Mouse (Mus musculus): ENCODE measurements at regions not wholly inside any gene's neighbourhood (a gene's known extent, or its start where the extent isn't known, plus 50 kb on each side); places are given as distances from the start of the nearest gene placed in this dataset.

GRCm38 (mm10) chr15:88372039-88372438 is 228.1 kb upstream of the Zdhhc25 start:
- DNase-seq (ENCODE audit: low read depth in 1 of 2, low spot score in 2 of 2) = no peak
- no peak for TF ChIP-seq CTCF (IDR thresholded peaks at IDR 0.05; ENCODE audit: extremely low read depth, insufficient read depth, insufficient read length, insufficient replicate concordance)
- no peak for TF ChIP-seq POLR2A (IDR thresholded peaks at IDR 0.05; ENCODE audit: low read depth, low read length)
- H3K36me3 ChIP-seq (ENCODE audit: control insufficient read depth, insufficient read depth, low read length) = no peaks in the 10 kb centered on the region
- no peaks in the 10 kb centered on the region for H3K4me1 ChIP-seq (ENCODE audit: control insufficient read depth, insufficient read depth, insufficient read length)
- 77% methylated on average over 8 of the region's 8 CpGs for WGBS
- H3K27ac ChIP-seq (ENCODE audit: insufficient read depth, low read length) = no peak overlapping the region
- no peaks in the 10 kb centered on the region for H3K27me3 ChIP-seq (ENCODE audit: control insufficient read depth, insufficient read depth, low read length)
- no peak overlapping the region for H3K4me3 ChIP-seq (ENCODE audit: extremely low read depth, insufficient read depth, insufficient read length)

- DNase-seq (ENCODE audit: low read depth in 1 of 2, low spot score in 2 of 2) = no peak
- H3K36me3 ChIP-seq (ENCODE audit: control insufficient read depth, insufficient read depth, low read length) = no peaks in the 10 kb centered on the region
- no peaks in the 10 kb centered on the region for H3K27me3 ChIP-seq (ENCODE audit: control insufficient read depth, insufficient read depth, low read length)
- no peak for TF ChIP-seq CTCF (IDR thresholded peaks at IDR 0.05; ENCODE audit: extremely low read depth, insufficient read depth, insufficient read length, insufficient replicate concordance)
- TF ChIP-seq POLR2A (IDR thresholded peaks at IDR 0.05; ENCODE audit: low read depth, low read length) = no peak
- WGBS = 62% methylated on average over 6 of the region's 6 CpGs
- no peaks in the 10 kb centered on the region for H3K4me1 ChIP-seq (ENCODE audit: control insufficient read depth, insufficient read depth, insufficient read length)
- no peak overlapping the region for H3K27ac ChIP-seq (ENCODE audit: insufficient read depth, low read length)
- H3K4me3 ChIP-seq (ENCODE audit: extremely low read depth, insufficient read depth, insufficient read length) = no peak overlapping the region
Observed at GRCm38 (mm10) chr15:88373923-88374322, 226.2 kb upstream of the Zdhhc25 start.

GRCm38 (mm10) chr15:88379342-88379741 is 220.8 kb upstream of the Zdhhc25 start:
- no peaks in the 10 kb centered on the region for H3K27me3 ChIP-seq (ENCODE audit: control insufficient read depth, insufficient read depth, low read length)
- DNase-seq (ENCODE audit: low read depth in 1 of 2, low spot score in 2 of 2) = no peak
- no peak for TF ChIP-seq CTCF (IDR thresholded peaks at IDR 0.05; ENCODE audit: extremely low read depth, insufficient read depth, insufficient read length, insufficient replicate concordance)
- TF ChIP-seq POLR2A (IDR thresholded peaks at IDR 0.05; ENCODE audit: low read depth, low read length) = no peak
- H3K4me3 ChIP-seq (ENCODE audit: extremely low read depth, insufficient read depth, insufficient read length) = no peak overlapping the region
- H3K36me3 ChIP-seq (ENCODE audit: control insufficient read depth, insufficient read depth, low read length) = no peaks in the 10 kb centered on the region
- no peak overlapping the region for H3K27ac ChIP-seq (ENCODE audit: insufficient read depth, low read length)
- no peaks in the 10 kb centered on the region for H3K4me1 ChIP-seq (ENCODE audit: control insufficient read depth, insufficient read depth, insufficient read length)
- 69% methylated on average over 7 of the region's 7 CpGs for WGBS

- TF ChIP-seq CTCF (IDR thresholded peaks at IDR 0.05; ENCODE audit: extremely low read depth, insufficient read depth, insufficient read length, insufficient replicate concordance) (no peak), POLR2A (IDR thresholded peaks at IDR 0.05; ENCODE audit: low read depth, low read length) (no peak)
- no peaks in the 10 kb centered on the region for H3K27me3 ChIP-seq (ENCODE audit: control insufficient read depth, insufficient read depth, low read length)
- H3K36me3 ChIP-seq (ENCODE audit: control insufficient read depth, insufficient read depth, low read length) = no peaks in the 10 kb centered on the region
- no peak overlapping the region for H3K27ac ChIP-seq (ENCODE audit: insufficient read depth, low read length)
- 21% methylated on average over 6 of the region's 6 CpGs for WGBS
- no peaks in the 10 kb centered on the region for H3K4me1 ChIP-seq (ENCODE audit: control insufficient read depth, insufficient read depth, insufficient read length)
- no peak for DNase-seq (ENCODE audit: low read depth in 1 of 2, low spot score in 2 of 2)
- no peak overlapping the region for H3K4me3 ChIP-seq (ENCODE audit: extremely low read depth, insufficient read depth, insufficient read length)
Observed at GRCm38 (mm10) chr15:88379951-88380623, 220.0 kb upstream of the Zdhhc25 start.

GRCm38 (mm10) chr15:88381419-88381818 is 218.7 kb upstream of the Zdhhc25 start:
- Histone ChIP-seq H3K27me3 (ENCODE audit: control insufficient read depth, insufficient read depth, low read length) (no peaks in the 10 kb centered on the region), H3K27ac (ENCODE audit: insufficient read depth, low read length) (no peak overlapping the region), H3K4me1 (ENCODE audit: control insufficient read depth, insufficient read depth, insufficient read length) (no peaks in the 10 kb centered on the region), H3K36me3 (ENCODE audit: control insufficient read depth, insufficient read depth, low read length) (no peaks in the 10 kb centered on the region), H3K4me3 (ENCODE audit: extremely low read depth, insufficient read depth, insufficient read length) (no peak overlapping the region)
- WGBS = 47% methylated on average over 10 of the region's 10 CpGs
- DNase-seq (ENCODE audit: low read depth in 1 of 2, low spot score in 2 of 2) = no peak
- TF ChIP-seq POLR2A (IDR thresholded peaks at IDR 0.05; ENCODE audit: low read depth, low read length) (no peak), CTCF (IDR thresholded peaks at IDR 0.05; ENCODE audit: extremely low read depth, insufficient read depth, insufficient read length, insufficient replicate concordance) (no peak)

GRCm38 (mm10) chr15:88385943-88386342 is 214.2 kb upstream of the Zdhhc25 start:
- Histone ChIP-seq H3K4me3 (ENCODE audit: extremely low read depth, insufficient read depth, insufficient read length) (no peak overlapping the region), H3K27ac (ENCODE audit: insufficient read depth, low read length) (no peak overlapping the region), H3K27me3 (ENCODE audit: control insufficient read depth, insufficient read depth, low read length) (no peaks in the 10 kb centered on the region), H3K36me3 (ENCODE audit: control insufficient read depth, insufficient read depth, low read length) (no peaks in the 10 kb centered on the region), H3K4me1 (ENCODE audit: control insufficient read depth, insufficient read depth, insufficient read length) (no peaks in the 10 kb centered on the region)
- TF ChIP-seq POLR2A (IDR thresholded peaks at IDR 0.05; ENCODE audit: low read depth, low read length) = no peak
- no peak for TF ChIP-seq CTCF (IDR thresholded peaks at IDR 0.05; ENCODE audit: extremely low read depth, insufficient read depth, insufficient read length, insufficient replicate concordance)
- no peak for DNase-seq (ENCODE audit: low read depth in 1 of 2, low spot score in 2 of 2)
- 77% methylated on average over 2 of the region's 2 CpGs for WGBS

GRCm38 (mm10) chr15:88386711-88387110 is 213.4 kb upstream of the Zdhhc25 start:
- TF ChIP-seq CTCF (IDR thresholded peaks at IDR 0.05; ENCODE audit: extremely low read depth, insufficient read depth, insufficient read length, insufficient replicate concordance) (no peak), POLR2A (IDR thresholded peaks at IDR 0.05; ENCODE audit: low read depth, low read length) (no peak)
- WGBS = 77% methylated on average over 6 of the region's 6 CpGs
- H3K27ac ChIP-seq (ENCODE audit: insufficient read depth, low read length) = no peak overlapping the region

More at GRCm38 (mm10) chr15:88386711-88387110, 213.4 kb upstream of the Zdhhc25 start:
- Histone ChIP-seq H3K27me3 (ENCODE audit: control insufficient read depth, insufficient read depth, low read length) (no peaks in the 10 kb centered on the region), H3K4me3 (ENCODE audit: extremely low read depth, insufficient read depth, insufficient read length) (no peak overlapping the region), H3K4me1 (ENCODE audit: control insufficient read depth, insufficient read depth, insufficient read length) (no peaks in the 10 kb centered on the region), H3K36me3 (ENCODE audit: control insufficient read depth, insufficient read depth, low read length) (no peaks in the 10 kb centered on the region)
- DNase-seq (ENCODE audit: low read depth in 1 of 2, low spot score in 2 of 2) = no peak

All from spleen, adult 2 months (tissue).